8 mouse cellular contexts compared by ENCODE assay signal in the genomic region with DNA sequence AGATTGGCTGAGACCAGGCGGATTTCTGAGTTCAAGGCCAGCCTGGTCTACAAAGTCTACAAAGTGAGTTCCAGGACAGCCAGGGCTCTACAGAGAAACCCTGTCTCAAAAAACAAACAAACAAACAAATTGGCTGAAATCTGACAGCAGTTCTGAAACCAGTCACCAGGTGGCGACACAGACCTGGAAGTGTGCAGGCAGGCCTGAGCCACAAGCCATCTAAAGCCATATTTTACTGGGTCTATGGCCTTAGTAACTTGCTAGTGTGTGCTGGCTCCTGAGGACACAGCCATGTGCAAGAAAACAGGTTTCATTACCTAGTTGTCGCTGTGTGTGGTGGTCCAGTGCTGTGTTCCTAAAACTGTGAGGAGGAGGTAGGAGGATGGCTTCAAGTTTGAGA. TPM values are rescaled to one million over a fixed set of nuclear protein-coding genes. Genes with fewer than 3 reads are reported as not detected.
DNase-seq lines count a peak whose midpoint lies in the region; ATAC-seq and TF ChIP-seq lines count a peak whose summit lies in the region.
"Had no signal": no experiment of that assay in that cellular context is flagged by ENCODE, and none has a peak within 500 bp of the region (broad histone marks: within the 10 kb centered on the region; RNA-seq: fewer than 3 reads in every experiment).

No protein-coding gene starts in this region.

- peak; percentile 92 for DNase-seq in adipocyte (ENCODE audit: low spot score)
- peak; percentile 75 for DNase-seq in embryo, embryonic 11.5 days (ENCODE audit: low read depth, low spot score)
- peak; percentile 50 to 75 for DNase-seq in heart, adult 9 months (ENCODE audit: low spot score in 2 of 2)
- DNase-seq in layer of hippocampus, postnatal 14 days (ENCODE audit: low spot score in 2 of 2), result peak; percentile 83 to 86
- peak; percentile 53 to 56 for DNase-seq in right cerebral cortex, postnatal 36 days (ENCODE audit: low spot score in 2 of 2)

- peak; percentile 67 for TF ChIP-seq CTCF in E14TG2a.4 (conservative IDR thresholded peaks at IDR 0.05; ENCODE audit: low read length)

- no peaks in the 10 kb centered on the region for H3K9me3 ChIP-seq in E14TG2a.4 (ENCODE audit: low read length)

- peaks cover 24% of the 10 kb centered on the region for H3K27me3 ChIP-seq in E14TG2a.4 (ENCODE audit: insufficient read depth, low read length)

- no peaks in the 10 kb centered on the region for H3K36me3 ChIP-seq in E14TG2a.4 (ENCODE audit: insufficient read depth, low read length)

- ATAC-seq in megakaryocyte progenitor cell, adult 5-6 weeks (replicated peaks; ENCODE audit: poor library complexity), result peak; percentile 84

- H3K4me1 ChIP-seq in E14TG2a.4 (replicated peaks; ENCODE audit: low read depth, low read length), result peaks cover 48% of the 10 kb centered on the region

- no peak overlapping the region for H3K4me3 ChIP-seq in E14TG2a.4 (replicated peaks; ENCODE audit: low read length)

RNA-seq across cellular contexts. Expression of a gene that starts 2.4 kb away (rescaled TPM):
- total RNA-seq in layer of hippocampus, postnatal 14 days (2021), result not detected
- not detected in 2 replicates for total RNA-seq in megakaryocyte progenitor cell, adult 5-6 weeks (2015)
- total RNA-seq in megakaryocyte progenitor cell, adult 5-6 weeks (2017), result 0.12 TPM in 1 of 2 replicates, not detected in the other
- total RNA-seq: left cerebral cortex, adult 8-10 months had no signal

RNA-seq across cellular contexts. Expression of a gene that starts 2.8 kb away (rescaled TPM):
- total RNA-seq in layer of hippocampus, postnatal 14 days (2021), result under 1 TPM; 0.81 to 0.91 TPM
- total RNA-seq in megakaryocyte progenitor cell, adult 5-6 weeks (2015), result 0.39 TPM in 1 of 2 replicates, not detected in the other
- total RNA-seq in megakaryocyte progenitor cell, adult 5-6 weeks (2017), result not detected in 2 replicates

RNA-seq across cellular contexts. Expression of a gene that starts 17.5 kb away (rescaled TPM):
- under 1 TPM in 1 of 2 experiments, not detected in 1; 0.14 TPM for total RNA-seq in layer of hippocampus, postnatal 14 days (2021)
- total RNA-seq in megakaryocyte progenitor cell, adult 5-6 weeks (2015), result 0.07 TPM in 1 of 2 replicates, not detected in the other
- total RNA-seq in megakaryocyte progenitor cell, adult 5-6 weeks (2017), result not detected in 2 replicates

RNA-seq across cellular contexts. Expression of a gene that starts 22.0 kb away (rescaled TPM):
- 100 to 1,000 TPM; 163 to 179 TPM for total RNA-seq in layer of hippocampus, postnatal 14 days (2021)
- 16.1 and 29.1 TPM in 2 replicates for total RNA-seq in megakaryocyte progenitor cell, adult 5-6 weeks (2015)
- 19.8 and 21.0 TPM in 2 replicates for total RNA-seq in megakaryocyte progenitor cell, adult 5-6 weeks (2017)

RNA-seq across cellular contexts. Expression of a gene that starts 33.7 kb away (rescaled TPM):
- 100 to 1,000 TPM; 793 to 809 TPM for total RNA-seq in layer of hippocampus, postnatal 14 days (2021)
- 2.6 and 3.6 TPM in 2 replicates for total RNA-seq in megakaryocyte progenitor cell, adult 5-6 weeks (2015)
- total RNA-seq in megakaryocyte progenitor cell, adult 5-6 weeks (2017), result 2.1 and 6.6 TPM in 2 replicates
